Mouse (Mus musculus) bone marrow macrophage, adult 2 months (primary cell): ENCODE data around the gene Plekhd1.

ENCODE experiments used
- CTCF ChIP-seq: IDR thresholded peaks from 2 replicates; pipeline ENCODE4 v1.5.1; 2012; ENCODE audit warnings: low read depth, mild to moderate bottlenecking, low read length, moderate library complexity
- POLR2A ChIP-seq: IDR thresholded peaks from 2 replicates; pipeline ENCODE4 v1.6.1; 2012; ENCODE audit warnings: mild to moderate bottlenecking, low read depth, low read length, borderline replicate concordance

DNA sequence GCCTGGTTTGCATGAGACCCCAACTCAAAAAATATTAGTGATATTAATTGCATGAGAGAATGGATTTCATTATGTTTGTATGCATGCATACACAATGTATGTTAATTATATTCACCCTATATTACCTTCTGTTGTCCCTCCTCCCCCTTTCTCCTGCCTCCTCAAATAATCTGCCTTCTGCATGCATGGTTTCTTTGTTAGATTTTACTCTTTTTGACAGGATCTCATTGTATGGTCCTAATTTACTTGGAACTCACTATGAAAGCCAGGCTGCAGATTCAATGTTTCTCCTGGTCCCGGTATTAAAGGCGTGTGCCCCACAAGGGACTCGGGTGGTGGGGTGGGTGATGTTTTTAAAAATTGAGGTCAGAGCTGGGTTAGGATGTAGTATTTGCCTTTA lies 8.1 kb upstream of the Plekhd1 start:
- TF ChIP-seq POLR2A (no peak), CTCF (no peak)
